Mouse (Mus musculus) spleen, adult 2 months (tissue): ENCODE results near the gene Wdr92. TPM values are rescaled to one million over a fixed set of nuclear protein-coding genes. Genes with fewer than 3 reads are reported as not detected.

Experiments
- DNase-seq, 2 experiments: peaks; one replicate each; pipeline versions ENCODE4 v3.0.0 to v3.0.0-alpha.2; 2012 to 2021; ENCODE audit warnings: low spot score in 2 of 2, low read depth in 1 of 2
- H3K27ac ChIP-seq: fragments of 200-500 bp; 2 replicates; pipeline ENCODE4 v1.5.1; 2012; ENCODE audit warnings: low read length, inconsistent platforms; ENCODE audit not compliant: insufficient read depth
- H3K27me3 ChIP-seq: fragments of 200-500 bp; 2 replicates; pipeline ENCODE4 v1.6.1; 2012; ENCODE audit warnings: mild to moderate bottlenecking, moderate library complexity, low read length, inconsistent platforms; ENCODE audit not compliant: control insufficient read depth, insufficient read depth
- H3K36me3 ChIP-seq: fragments of 200-500 bp; 2 replicates; pipeline ENCODE4 v1.6.1; 2012; ENCODE audit warnings: mild to moderate bottlenecking, low read length, inconsistent platforms; ENCODE audit not compliant: control insufficient read depth, insufficient read depth
- H3K4me1 ChIP-seq: fragments of 200-500 bp; 2 replicates; pipeline ENCODE4 v1.6.1; 2011; ENCODE audit warnings: inconsistent platforms; ENCODE audit not compliant: control insufficient read depth, insufficient read depth, insufficient read length
- H3K4me3 ChIP-seq: fragments of 200-500 bp; 2 replicates; pipeline ENCODE4 v1.5.1; 2011; ENCODE audit warnings: mild to moderate bottlenecking, inconsistent platforms; ENCODE audit not compliant: insufficient read depth, insufficient read length; ENCODE audit errors: extremely low read depth
- CTCF ChIP-seq: fragments of 200-500 bp; IDR thresholded peaks from 2 replicates; pipeline ENCODE4 v1.5.1; 2011; ENCODE audit warnings: mild to moderate bottlenecking, inconsistent platforms; ENCODE audit not compliant: insufficient read depth, insufficient read length, insufficient replicate concordance; ENCODE audit errors: extremely low read depth
- POLR2A ChIP-seq: fragments of 200-500 bp; IDR thresholded peaks from 2 replicates; pipeline ENCODE4 v1.6.1; 2011; ENCODE audit warnings: low read depth, low read length, inconsistent platforms
- WGBS: fragments of 180-500 bp; shearing (Covaris S2); methylation state at CpG from one replicate; pipeline ENCODE4 v1.1.7; 2018; 5-methylcytosine and 5-hydroxymethylcytosine counted together
- polyA plus RNA-seq: library from polyadenylated mRNA; depleted of rRNA; stranded (reverse); fragments of >200 nt; gene quantifications from 2 replicates; pipeline ENCODE4 v1.2.3, GENCODE M21; 2012

Gene Wdr92
- polyA plus RNA-seq, 1 experiment: 4.5 TPM

- no peak for TF ChIP-seq POLR2A
- no peak for TF ChIP-seq CTCF
- no peak overlapping the region for H3K4me3 ChIP-seq
- no peaks in the 10 kb centered on the region for H3K27me3 ChIP-seq
- 90% methylated on average over 1 of the region's 1 CpGs for WGBS
- H3K27ac ChIP-seq: no peak overlapping the region
- H3K4me1 ChIP-seq: peaks cover 22% of the 10 kb centered on the region
- DNase-seq: no peak
- H3K36me3 ChIP-seq: no peaks in the 10 kb centered on the region
These were observed 18.0 kb upstream of the Wdr92 start for GRCm38 (mm10) chr11:17163956-17164355.

- Histone ChIP-seq H3K36me3 (no peaks in the 10 kb centered on the region), H3K27me3 (no peaks in the 10 kb centered on the region), H3K27ac (peak overlapping the region; percentile 62), H3K4me1 (peaks cover 34% of the 10 kb centered on the region), H3K4me3 (no peak overlapping the region)
- 47% methylated on average over 7 of the region's 7 CpGs for WGBS
- no peak for TF ChIP-seq POLR2A
- TF ChIP-seq CTCF: no peak
- DNase-seq: peak; percentile 35 to 47
These were observed 15.3 kb upstream of the Wdr92 start for GRCm38 (mm10) chr11:17166627-17167026.

DNA sequence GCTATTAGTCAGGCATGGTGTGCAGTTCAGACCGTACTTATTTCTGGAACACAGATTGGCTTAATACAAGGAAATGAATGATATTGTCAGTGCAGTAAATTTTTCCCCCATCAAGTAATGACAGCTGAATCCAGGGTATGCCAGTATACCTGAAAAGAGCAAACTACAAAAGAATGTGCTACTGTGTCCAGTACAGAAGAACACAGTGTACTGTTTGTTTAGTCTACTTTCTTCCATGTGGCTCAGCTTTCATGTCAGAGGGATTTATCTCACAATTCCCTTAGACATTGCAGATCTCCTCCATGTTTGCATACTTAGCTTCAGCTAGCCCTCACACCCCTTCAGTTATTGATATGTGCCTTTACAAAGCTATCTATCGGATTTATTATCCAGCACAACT is 12.6 kb upstream of the Wdr92 start:
- WGBS: 95% methylated on average over 2 of the region's 2 CpGs
- TF ChIP-seq POLR2A: no peak
- no peak for TF ChIP-seq CTCF
- Histone ChIP-seq H3K27ac (no peak overlapping the region), H3K4me1 (peaks cover 36% of the 10 kb centered on the region), H3K36me3 (no peaks in the 10 kb centered on the region), H3K4me3 (no peak overlapping the region), H3K27me3 (no peaks in the 10 kb centered on the region)
- no peak for DNase-seq

DNA sequence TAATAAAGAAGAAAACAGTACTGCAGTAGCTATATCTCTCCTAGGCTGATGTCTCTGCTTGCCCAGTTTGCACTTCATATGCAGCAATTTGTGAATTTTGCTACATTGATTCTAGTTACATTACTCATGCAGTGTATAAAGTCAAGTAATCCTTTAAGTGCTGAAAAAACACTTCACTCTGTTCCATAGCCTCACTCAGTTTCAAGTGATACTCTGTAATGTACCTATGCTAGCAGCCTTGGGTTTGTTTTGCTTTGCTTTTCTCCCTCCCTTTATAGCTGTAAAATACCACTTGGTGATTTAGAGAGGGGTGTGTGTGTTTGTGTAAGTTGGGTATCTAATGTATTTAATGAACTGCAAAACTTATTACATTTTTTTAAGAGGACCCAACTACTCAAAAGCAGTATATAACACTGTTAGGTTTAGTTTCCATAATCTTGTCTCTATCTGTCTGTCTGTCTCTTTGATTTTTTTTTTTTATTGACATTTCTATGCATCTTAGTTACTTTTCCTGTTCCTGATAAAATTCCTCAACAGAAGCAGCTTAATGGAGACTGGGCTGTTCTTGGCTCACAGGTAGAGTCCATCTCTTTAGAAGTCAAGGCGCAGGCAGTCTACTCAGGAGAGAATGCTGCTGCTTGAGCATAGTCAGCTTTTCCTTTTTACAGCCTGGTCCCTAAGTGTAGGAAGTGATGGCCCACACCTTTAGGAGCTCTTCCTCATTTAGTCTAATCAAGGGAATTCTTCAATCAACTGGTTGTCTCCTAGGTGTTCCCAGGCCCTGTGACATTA is 10.8 kb upstream of the Wdr92 start:
- 98% methylated on average over 1 of the region's 1 CpGs for WGBS
- H3K4me1 ChIP-seq: peaks cover 26% of the 10 kb centered on the region
- TF ChIP-seq POLR2A (no peak), CTCF (no peak)

DNA sequence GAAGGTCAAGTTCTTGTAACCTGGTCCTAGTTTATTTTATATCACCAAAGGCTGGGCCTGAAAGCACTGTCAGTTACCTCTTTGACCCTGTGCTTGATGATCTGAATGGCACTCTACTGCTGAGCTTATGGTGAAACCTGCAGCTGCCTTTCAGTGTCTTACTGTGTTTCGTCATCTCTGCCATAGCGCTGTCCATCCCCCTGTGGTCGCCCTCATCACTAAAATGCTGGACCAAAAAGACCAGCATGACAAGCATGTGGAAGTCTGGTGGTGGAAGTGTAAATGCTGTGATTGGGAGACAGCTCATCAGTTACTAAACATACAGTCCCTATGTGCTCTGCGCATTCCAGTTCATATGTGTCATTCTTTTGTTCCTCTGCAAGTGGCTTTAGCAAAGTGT is 9.6 kb upstream of the Wdr92 start:
- Histone ChIP-seq H3K27ac (peak overlapping the region; percentile 22; the same call in 1 of the 2 replicates), H3K27me3 (no peaks in the 10 kb centered on the region), H3K4me3 (no peak overlapping the region), H3K4me1 (peaks cover 21% of the 10 kb centered on the region), H3K36me3 (no peaks in the 10 kb centered on the region)
- no peak for DNase-seq
- WGBS: 90% methylated on average over 4 of the region's 4 CpGs
- no peak for TF ChIP-seq POLR2A
- TF ChIP-seq CTCF: no peak

More for the DNA sequence above, 10.8 kb upstream of the Wdr92 start:
- DNase-seq: no peak
- no peaks in the 10 kb centered on the region for H3K27me3 ChIP-seq
- H3K27ac ChIP-seq: no peak overlapping the region
- H3K4me3 ChIP-seq: no peak overlapping the region
- no peaks in the 10 kb centered on the region for H3K36me3 ChIP-seq

GRCm38 (mm10) chr11:17176638-17177037 is 5.3 kb upstream of the Wdr92 start:
- TF ChIP-seq CTCF (no peak), POLR2A (no peak)
- Histone ChIP-seq H3K4me1 (peaks cover 10% of the 10 kb centered on the region; the same call in 1 of the 2 replicates), H3K4me3 (no peak overlapping the region), H3K27ac (no peak overlapping the region), H3K27me3 (no peaks in the 10 kb centered on the region), H3K36me3 (no peaks in the 10 kb centered on the region)
- WGBS: 94% methylated on average over 1 of the region's 1 CpGs
- no peak for DNase-seq

DNA sequence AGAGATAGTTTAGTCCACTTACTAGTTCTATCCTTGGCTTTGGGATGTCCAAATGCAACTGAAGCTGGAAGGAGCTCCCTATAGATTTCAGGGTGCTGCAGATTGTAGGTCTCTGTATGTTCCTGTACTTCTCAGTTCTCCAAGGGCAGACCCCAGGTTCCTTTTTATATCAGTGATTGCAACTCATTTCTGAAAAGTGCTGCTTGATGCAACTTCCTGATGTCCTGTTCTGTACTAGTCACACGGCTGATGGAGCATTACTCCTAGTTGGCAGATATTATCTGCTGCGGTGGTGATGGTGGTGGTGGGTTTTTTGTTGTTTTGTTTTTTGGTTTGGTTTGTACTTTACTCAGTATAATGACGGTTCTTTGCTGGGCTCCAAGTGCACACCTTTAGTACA is 1.2 kb upstream of the Wdr92 start:
- Histone ChIP-seq H3K27ac (no peak overlapping the region), H3K36me3 (no peaks in the 10 kb centered on the region; the same call in 1 of the 2 replicates), H3K4me1 (peaks cover 8% of the 10 kb centered on the region; the same call in 1 of the 2 replicates), H3K27me3 (no peaks in the 10 kb centered on the region), H3K4me3 (no peak overlapping the region)
- no peak for TF ChIP-seq CTCF
- no peak for TF ChIP-seq POLR2A
- no peak for DNase-seq
- WGBS: 51% methylated on average over 3 of the region's 3 CpGs
